Mouse (Mus musculus) Muller cell, postnatal 12 days (primary cell): ENCODE data around the gene Adam19.

ENCODE experiments used
- DNase-seq: peaks from one replicate; pipeline ENCODE4 v3.0.0-alpha.2; 2015; ENCODE audit errors: inconsistent ontology term

Gene Adam19

GRCm38 (mm10) chr11:46073061-46073849 lies 17.5 kb downstream of the Adam19 start:
- peak; percentile 17 for DNase-seq

- no peak for DNase-seq
Observed at GRCm38 (mm10) chr11:46073850-46074688, 18.3 kb downstream of the Adam19 start.

- DNase-seq, result no peak
Observed at GRCm38 (mm10) chr11:46075507-46075906, 19.7 kb downstream of the Adam19 start.

GRCm38 (mm10) chr11:46076442-46077158 lies 20.8 kb downstream of the Adam19 start:
- no peak for DNase-seq

- no peak for DNase-seq
Observed at GRCm38 (mm10) chr11:46077304-46077703, 21.5 kb downstream of the Adam19 start.

- DNase-seq, result no peak
Observed at GRCm38 (mm10) chr11:46077732-46078375, 22.1 kb downstream of the Adam19 start.

GRCm38 (mm10) chr11:46081075-46081474 lies 25.3 kb downstream of the Adam19 start:
- DNase-seq, result no peak

- no peak for DNase-seq
Observed at GRCm38 (mm10) chr11:46083405-46083804, 27.6 kb downstream of the Adam19 start.

- DNase-seq, result no peak
Observed at GRCm38 (mm10) chr11:46083835-46084444, 28.1 kb downstream of the Adam19 start.

GRCm38 (mm10) chr11:46084568-46084967 lies 28.8 kb downstream of the Adam19 start:
- DNase-seq, result peak; percentile 37

- no peak for DNase-seq
Observed at GRCm38 (mm10) chr11:46085398-46086163, 29.8 kb downstream of the Adam19 start.

GRCm38 (mm10) chr11:46086446-46086845 lies 30.7 kb downstream of the Adam19 start:
- no peak for DNase-seq

GRCm38 (mm10) chr11:46089081-46089713 lies 33.4 kb downstream of the Adam19 start:
- no peak for DNase-seq

GRCm38 (mm10) chr11:46090036-46090725 lies 34.4 kb downstream of the Adam19 start:
- DNase-seq, result no peak

- DNase-seq, result no peak
Observed at GRCm38 (mm10) chr11:46090951-46091667, 35.3 kb downstream of the Adam19 start.

GRCm38 (mm10) chr11:46092121-46092520 lies 36.3 kb downstream of the Adam19 start:
- no peak for DNase-seq

GRCm38 (mm10) chr11:46095477-46096264 lies 39.9 kb downstream of the Adam19 start:
- DNase-seq, result no peak

- DNase-seq, result no peak
Observed at GRCm38 (mm10) chr11:46096265-46096649, 40.5 kb downstream of the Adam19 start.
